Mouse (Mus musculus) retina, postnatal 1 day (tissue): ENCODE results near the gene Olfr1243.
A peak's percentile ranks its signal among the peaks of the same experiment; 100 is the strongest.
"Not testable (repeated sequence)": the region's sequence is repeated elsewhere in the genome, so short reads cannot be mapped to it uniquely, and the experiment has no call there.

Experiments used
- DNase-seq: peaks from one replicate; pipeline ENCODE4 v3.0.0-alpha.2; 2012

Olfr1243 gene

DNA sequence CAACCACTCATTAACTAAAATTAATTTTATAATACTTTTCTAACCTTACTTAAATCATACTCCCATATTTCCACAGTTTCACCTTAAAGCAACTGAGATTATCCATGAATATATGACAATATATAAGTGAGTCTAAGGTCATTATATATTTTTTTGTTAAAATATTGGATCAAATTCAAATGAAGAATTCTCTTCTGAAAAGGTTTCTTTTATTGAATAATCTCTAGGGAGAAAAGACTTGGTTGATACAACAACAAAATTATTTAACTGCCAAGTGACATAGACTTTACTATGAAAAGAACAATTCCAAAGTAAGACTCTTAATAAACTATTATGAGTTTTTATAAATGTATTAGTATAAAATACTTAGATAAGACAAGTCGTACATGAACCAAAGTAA is at the start of gene Olfr1243:
Olfr1243 (minus strand) TSS at position 101 of the 400 bp plus-strand sequence.
- DNase-seq = no peak

DNA sequence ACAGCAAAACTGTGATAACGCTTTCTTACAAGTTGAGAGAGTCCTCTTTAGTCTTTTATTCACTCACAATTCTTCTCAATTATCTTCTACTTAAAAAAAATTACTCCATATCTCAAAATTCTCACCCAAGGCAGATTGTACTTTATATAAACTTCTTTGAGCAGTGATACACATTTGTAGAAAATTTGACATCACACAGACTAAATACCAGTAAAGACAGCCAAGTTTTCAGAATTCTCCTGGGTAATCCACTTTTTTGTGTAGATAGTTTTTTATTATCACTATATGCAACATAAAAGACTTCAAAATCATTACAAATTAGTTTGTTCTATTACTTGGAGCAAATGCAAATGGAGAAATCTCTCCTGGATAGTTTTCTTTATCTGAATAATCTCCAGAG is 47.1 kb upstream of the Olfr1243 start, which contains the start of gene Olfr1245:
Olfr1245 (minus strand) TSS at position 101 of the 400 bp plus-strand sequence.
- no peak for DNase-seq

DNA sequence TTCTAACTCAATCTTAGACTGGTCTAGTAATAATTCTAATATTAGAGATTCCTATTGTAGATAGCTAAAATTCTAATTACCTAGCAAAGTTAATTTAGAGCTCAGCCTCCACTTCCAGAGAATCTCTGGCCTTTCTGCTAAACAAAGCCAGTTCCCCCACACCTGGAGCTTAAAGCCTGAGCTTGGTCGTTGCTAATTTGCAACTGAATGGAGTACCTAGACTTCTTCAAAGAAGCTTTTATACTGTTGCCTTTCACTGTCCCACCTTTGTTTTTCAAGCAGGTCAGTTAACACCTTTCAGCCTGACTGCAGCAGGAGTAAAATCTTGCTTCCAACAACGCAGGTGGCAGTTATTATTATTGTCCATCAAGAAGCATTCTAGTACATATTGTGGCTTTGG is 31.4 kb upstream of the Olfr1243 start:
- not testable (repeated sequence) for DNase-seq

DNA sequence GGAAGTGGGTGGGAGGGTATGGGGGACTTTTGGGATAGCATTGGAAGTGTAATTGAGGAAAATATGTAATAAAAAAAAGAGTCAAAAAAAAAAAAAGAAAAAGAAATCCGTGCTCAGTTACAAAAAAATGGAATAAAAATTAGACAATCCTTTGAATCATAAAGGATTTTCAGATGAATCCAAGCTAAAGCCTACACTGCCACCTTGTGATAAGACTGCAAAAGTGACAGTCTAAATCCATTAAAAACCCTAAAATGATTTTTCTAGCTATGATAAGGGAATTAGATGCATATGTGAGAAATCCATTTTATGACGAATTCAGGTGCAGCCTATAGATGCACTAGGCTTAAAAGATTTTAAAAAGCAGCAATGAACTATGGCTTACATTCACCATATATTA is 13.2 kb upstream of the Olfr1243 start:
- DNase-seq = peak; percentile 1

DNA sequence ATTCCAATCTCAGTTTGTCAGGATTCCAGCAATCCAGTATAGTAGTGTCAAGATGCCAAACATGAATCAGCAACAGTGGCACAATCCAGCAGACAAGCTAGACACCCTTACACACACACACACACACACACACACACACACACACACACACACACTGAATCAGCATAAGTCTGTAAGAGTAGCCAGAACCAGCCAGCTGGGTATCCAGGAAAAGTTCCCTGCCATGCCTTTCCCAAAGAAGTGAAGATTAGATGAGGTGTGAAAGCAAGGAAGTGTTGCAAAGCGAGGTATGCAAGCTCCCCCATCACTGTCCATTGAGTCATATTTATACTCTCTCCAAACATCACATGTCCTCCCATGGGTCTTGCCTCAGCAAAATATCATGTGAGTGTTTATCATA is 8.6 kb upstream of the Olfr1243 start:
- DNase-seq = no peak

DNA sequence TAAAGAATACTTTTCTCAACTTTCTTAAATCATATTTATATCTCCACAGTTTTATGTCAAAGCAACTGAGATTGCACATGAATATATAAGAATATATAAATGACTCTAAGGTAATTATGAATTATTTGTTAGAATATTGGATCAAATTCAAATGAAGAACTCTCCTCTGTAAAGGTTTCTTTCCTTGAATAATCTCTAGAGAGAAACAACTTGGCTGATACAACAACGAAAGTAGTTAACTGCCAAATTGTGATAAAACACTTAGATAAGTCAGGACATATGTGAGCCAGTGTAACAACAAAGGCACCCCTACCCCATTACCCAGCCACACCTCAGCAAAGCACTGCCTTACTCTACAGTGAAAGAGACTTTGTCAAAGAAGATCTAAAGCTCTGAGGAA is 33.1 kb downstream of the Olfr1243 start, which contains the start of gene Olfr1242:
Olfr1242 (minus strand) TSS at position 101 of the 400 bp plus-strand sequence.
- no peak for DNase-seq

DNA sequence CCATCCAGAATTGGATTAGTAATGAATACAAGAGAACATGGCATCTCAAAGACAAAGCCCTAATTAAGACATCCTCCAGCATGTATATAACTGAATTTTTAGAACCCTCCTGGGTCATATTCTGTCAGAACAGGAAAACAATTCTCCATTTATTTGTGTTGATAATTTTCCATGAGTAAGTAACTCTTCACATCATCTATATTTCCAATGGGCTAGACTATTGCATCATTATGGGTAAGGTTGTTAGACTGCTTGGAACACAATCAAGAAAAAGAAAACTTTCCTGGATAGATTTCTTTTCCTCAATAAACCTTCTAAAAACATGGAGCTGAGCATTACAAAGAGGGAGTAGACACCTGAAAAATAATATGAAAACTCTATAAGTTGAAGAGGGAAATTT is 44.3 kb downstream of the Olfr1243 start, which contains the start of gene Olfr1241:
Olfr1241 (minus strand) TSS at position 101 of the 400 bp plus-strand sequence.
- DNase-seq = no peak
